Mouse (Mus musculus): ENCODE data around the gene Zcchc17. TPM values are rescaled to one million over a fixed set of nuclear protein-coding genes. Genes with fewer than 3 reads are reported as not detected.

The Zcchc17 gene
- polyA plus RNA-seq, 1 experiment = 24.0 TPM

GRCm38 (mm10) chr4:130267069-130267468 lies 92.7 kb downstream of the Zcchc17 start:
- Histone ChIP-seq H3K4me3 (no peak overlapping the region), H3K4me2 (ENCODE audit: low read depth) (no peak overlapping the region), H3K27me3 (ENCODE audit: control insufficient read depth, insufficient read depth, insufficient read length) (no peaks in the 10 kb centered on the region), H3K36me3 (ENCODE audit: control insufficient read depth, insufficient read depth) (peaks cover 1% of the 10 kb centered on the region), H3ac (ENCODE audit: control insufficient read depth, insufficient read length) (no peak overlapping the region), H3K79me2 (ENCODE audit: control insufficient read depth, insufficient read depth) (no peaks in the 10 kb centered on the region)
- no peak for TF ChIP-seq MYOD1 (IDR thresholded peaks at IDR 0.05; ENCODE audit: control insufficient read depth in 1 of 3, insufficient read length in 2 of 3, low read depth in 2 of 3)
- TF ChIP-seq POLR2A (IDR thresholded peaks at IDR 0.05; ENCODE audit: insufficient read length, low read depth) = no peak
- TF ChIP-seq MAX (IDR thresholded peaks at IDR 0.05; ENCODE audit: low read depth) = no peak
- TF ChIP-seq TCF3 (IDR thresholded peaks at IDR 0.05; ENCODE audit: insufficient read length, low read depth) = no peak
- TF ChIP-seq CEBPB (IDR thresholded peaks at IDR 0.05; ENCODE audit: insufficient read depth, poor library complexity, severe bottlenecking) = no peak
- TF ChIP-seq MYOG (IDR thresholded peaks at IDR 0.05; ENCODE audit: control insufficient read depth in 1 of 3, insufficient read depth in 1 of 3, insufficient read length in 2 of 3, low read depth in 2 of 3) = no peak
- TF ChIP-seq TCF12 (IDR thresholded peaks at IDR 0.05; ENCODE audit: insufficient read depth, poor library complexity, severe bottlenecking) = no peak
- TF ChIP-seq REST (IDR thresholded peaks at IDR 0.05; ENCODE audit: insufficient read depth, insufficient read length) = no peak
- TF ChIP-seq SRF (IDR thresholded peaks at IDR 0.05; ENCODE audit: control insufficient read depth, insufficient read length, low read depth) = no peak
- no peak for TF ChIP-seq E2F4 (IDR thresholded peaks at IDR 0.05; ENCODE audit: insufficient read depth)
- TF ChIP-seq POLR2AphosphoS2 (IDR thresholded peaks at IDR 0.05; ENCODE audit: insufficient read length, low read depth) = no peak
- no peak for TF ChIP-seq USF1 (IDR thresholded peaks at IDR 0.05; ENCODE audit: low read depth)

- no peak for TF ChIP-seq MYOG (IDR thresholded peaks at IDR 0.05; ENCODE audit: control insufficient read depth in 1 of 3, insufficient read depth in 1 of 3, insufficient read length in 2 of 3, low read depth in 2 of 3)
- Histone ChIP-seq H3K36me3 (ENCODE audit: control insufficient read depth, insufficient read depth) (peaks cover 6% of the 10 kb centered on the region), H3K4me2 (ENCODE audit: low read depth) (no peak overlapping the region), H3ac (ENCODE audit: control insufficient read depth, insufficient read length) (no peak overlapping the region), H3K79me2 (ENCODE audit: control insufficient read depth, insufficient read depth) (no peaks in the 10 kb centered on the region), H3K27me3 (ENCODE audit: control insufficient read depth, insufficient read depth, insufficient read length) (no peaks in the 10 kb centered on the region), H3K4me3 (no peak overlapping the region)
These were observed 93.1 kb downstream of the Zcchc17 start for GRCm38 (mm10) chr4:130266601-130267000.

Other genes starting within 250 kb of the Zcchc17 start
- not detected for gene Hcrtr1, start 220.6 kb downstream of the Zcchc17 start, polyA plus RNA-seq (2012; fragmentation: generic; extraction: Trizol)
- 1.6 TPM for gene Tinagl1, start 184.8 kb downstream of the Zcchc17 start, polyA plus RNA-seq (2012; fragmentation: generic; extraction: Trizol)
- gene Gm853, start 137.5 kb downstream of the Zcchc17 start, polyA plus RNA-seq (2012; fragmentation: generic; extraction: Trizol) = not detected
- gene Serinc2, start 80.7 kb downstream of the Zcchc17 start, polyA plus RNA-seq (2012; fragmentation: generic; extraction: Trizol) = 120 TPM
- 71.9 TPM for gene Fabp3, start 51.3 kb downstream of the Zcchc17 start, polyA plus RNA-seq (2012; fragmentation: generic; extraction: Trizol)
- gene Gm10570, start 51.3 kb downstream of the Zcchc17 start, polyA plus RNA-seq (2012; fragmentation: generic; extraction: Trizol) = 0.24 TPM
- 37.8 TPM for gene Snrnp40, start 189 bp upstream of the Zcchc17 start, polyA plus RNA-seq (2012; fragmentation: generic; extraction: Trizol)
- 19.6 TPM for gene Nkain1, start 214.2 kb upstream of the Zcchc17 start, polyA plus RNA-seq (2012; fragmentation: generic; extraction: Trizol)

Measured in myocyte (in vitro differentiated cells).